Mouse (Mus musculus) embryonic stem cell, embryonic (primary cell): Measurements from ENCODE around the gene Hmga1.

Source experiments
- CTCF ChIA-PET, 4 experiments: fragments of 300-600 bp in 2 of 4; fragments of 350-600 bp in 2 of 4; sonication (Branson Sonifier 250); formaldehyde crosslinking; loops; one replicate each; lab custom pipeline; 2022; ENCODE audit warnings: inconsistent platforms in 2 of 4; lab: Charles Lee
- POLR2A ChIA-PET, 4 experiments: fragments of 300-600 bp in 2 of 4; fragments of 350-600 bp in 2 of 4; sonication (Branson Sonifier 250); formaldehyde crosslinking; loops; one replicate each; lab custom pipeline; 2022; ENCODE audit warnings: antibody characterized with exemption in 4 of 4, inconsistent platforms in 1 of 4; lab: Charles Lee

Gene Hmga1

GRCm38 (mm10) chr17:27603522-27604234 is 47.4 kb downstream of the Hmga1 start:
- POLR2A ChIA-PET = interaction anchor here (0.6 to 9.9 kb wide), 16 partner anchors 8 to 285 kb away, joined by 3 to 173 read pairs (median 4); partner anchors contain the start of genes Hmga1 (in 1 of the 4) and Nudt3 (in 1 of the 4)

GRCm38 (mm10) chr17:27609576-27609975 is 53.3 kb downstream of the Hmga1 start:
- ChIA-PET CTCF (interaction anchor here in 2 of 4 experiments (1.2 to 2.2 kb wide), 2 partner anchors 14 to 17 kb away, joined by 3 to 7 read pairs; no protein-coding TSS in a partner anchor), POLR2A (interaction anchor here in 2 of 4 experiments (0.8 to 9.9 kb wide), 16 partner anchors 9 to 53 kb away, joined by 3 to 173 read pairs (median 6); partner anchors contain the start of genes Nudt3 (in 2 of the 2), Hmga1 (in 1 of the 2), RPS10-NUDT3 (in 1 of the 2) and Rps10 (in 1 of the 2))

More at GRCm38 (mm10) chr17:27603522-27604234, 47.4 kb downstream of the Hmga1 start:
- CTCF ChIA-PET = interaction anchor here (0.5 to 1.4 kb wide), 9 partner anchors 13 to 704 kb away, joined by 3 to 7 read pairs (median 3); no protein-coding TSS in a partner anchor

GRCm38 (mm10) chr17:27610679-27611518 is 54.6 kb downstream of the Hmga1 start:
- ChIA-PET POLR2A (interaction anchor here in 3 of 4 experiments (0.6 to 9.9 kb wide), 12 partner anchors 9 to 151 kb away, joined by 3 to 173 read pairs (median 8); partner anchors contain the start of genes Hmga1 (in 2 of the 3), RPS10-NUDT3 (in 2 of the 3), Rps10 (in 2 of the 3) and Nudt3 (in 1 of the 3)), CTCF (interaction anchor here in 2 of 4 experiments (0.5 to 1.3 kb wide), 5 partner anchors 15 to 462 kb away, joined by 3 to 4 read pairs (median 3); no protein-coding TSS in a partner anchor)

- ChIA-PET CTCF (interaction anchor here in 2 of 4 experiments (0.6 to 1.3 kb wide), 2 partner anchors 16 to 153 kb away, joined by 3 to 4 read pairs; no protein-coding TSS in a partner anchor), POLR2A (interaction anchor here (0.7 to 9.9 kb wide), 15 partner anchors 9 to 151 kb away, joined by 3 to 173 read pairs (median 4); partner anchors contain the start of genes RPS10-NUDT3 (in 2 of the 4), Rps10 (in 2 of the 4), Hmga1 (in 1 of the 4) and Nudt3 (in 1 of the 4))
These were observed 55.2 kb downstream of the Hmga1 start for GRCm38 (mm10) chr17:27611519-27611884.

- CTCF ChIA-PET = interaction anchor here in 2 of 4 experiments (0.5 to 1.3 kb wide), 4 partner anchors 11 to 153 kb away, joined by 3 to 5 read pairs (median 4); partner anchors contain the start of gene Nudt3 (in 1 of the 2)
- POLR2A ChIA-PET = interaction anchor here (0.7 to 9.9 kb wide), 17 partner anchors 8 to 150 kb away, joined by 3 to 173 read pairs (median 4); partner anchors contain the start of genes Hmga1 (in 2 of the 4), RPS10-NUDT3 (in 2 of the 4), Rps10 (in 2 of the 4) and Nudt3 (in 1 of the 4)
These were observed 55.7 kb downstream of the Hmga1 start for GRCm38 (mm10) chr17:27611994-27612393.

GRCm38 (mm10) chr17:27613016-27613415 is 56.7 kb downstream of the Hmga1 start:
- ChIA-PET POLR2A (interaction anchor here in 3 of 4 experiments (1.0 to 9.9 kb wide), 8 partner anchors 7 to 57 kb away, joined by 3 to 173 read pairs (median 4); partner anchors contain the start of genes Hmga1 (in 1 of the 3), Nudt3 (in 1 of the 3), RPS10-NUDT3 (in 1 of the 3) and Rps10 (in 1 of the 3)), CTCF (interaction anchor here in 2 of 4 experiments (0.6 to 1.3 kb wide), 4 partner anchors 10 to 178 kb away, joined by 3 to 5 read pairs (median 4); partner anchors contain the start of gene Nudt3 (in 1 of the 2))
